Mouse (Mus musculus): ENCODE data around the gene Stx5a.

- TF ChIP-seq POLR2A (IDR thresholded peaks at IDR 0.05; ENCODE audit: low read depth, low read length) (no peak), CTCF (IDR thresholded peaks at IDR 0.05; ENCODE audit: extremely low read depth, insufficient read length, insufficient replicate concordance, low read depth, low read length) (no peak)
Observed at GRCm38 (mm10) chr19:8774951-8775421, 33.8 kb downstream of the Stx5a start.

Data from small intestine, adult 2 months (tissue).